Mouse (Mus musculus) midbrain, embryonic 14.5 days (tissue): Measurements from ENCODE around the gene Kcnip1. TPM values are rescaled to one million over a fixed set of nuclear protein-coding genes. Genes with fewer than 3 reads are reported as not detected.

Experiments
- ATAC-seq: fragments of 200-750 bp; cut with Nextera tagmentation; 2 replicates; pipeline ENCODE4 v1.8.0; 2017; ENCODE audit warnings: moderate number of reproducible peaks, moderate library complexity; ENCODE audit not compliant: low FRiP score, low TSS enrichment
- DNase-seq: peaks from one replicate; pipeline ENCODE4 v3.0.0-alpha.2; 2015
- H3K27ac ChIP-seq: fragments of 300-500 bp; sonication (generic); replicated peaks from 2 replicates; pipeline ENCODE4 v1.5.1; 2014; ENCODE audit warnings: mild to moderate bottlenecking, low read depth, low read length, moderate library complexity
- H3K27me3 ChIP-seq: fragments of 300-500 bp; sonication (generic); 2 replicates; pipeline ENCODE4 v1.6.1; 2014; ENCODE audit warnings: low read length, control low read depth, mixed read lengths; ENCODE audit not compliant: control insufficient read depth, insufficient read depth
- H3K36me3 ChIP-seq: fragments of 300-500 bp; sonication (generic); 2 replicates; pipeline ENCODE4 v1.6.1; 2014; ENCODE audit warnings: low read length, control low read depth; ENCODE audit not compliant: control insufficient read depth, insufficient read depth
- H3K4me1 ChIP-seq: fragments of 300-500 bp; sonication (generic); 2 replicates; pipeline ENCODE4 v1.6.1; 2014; ENCODE audit warnings: mild to moderate bottlenecking, antibody characterized with exemption, low read length, control low read depth; ENCODE audit not compliant: control insufficient read depth, insufficient read depth
- H3K4me2 ChIP-seq: fragments of 300-500 bp; sonication (generic); 2 replicates; pipeline ENCODE4 v1.6.1; 2014; ENCODE audit warnings: mild to moderate bottlenecking, low read length, moderate library complexity
- H3K4me3 ChIP-seq: fragments of 300-500 bp; sonication (generic); replicated peaks from 2 replicates; pipeline ENCODE4 v1.5.1; 2014; ENCODE audit warnings: low read depth, low read length
- H3K9ac ChIP-seq: fragments of 300-500 bp; sonication (generic); replicated peaks from 2 replicates; pipeline ENCODE4 v1.6.1; 2014; ENCODE audit warnings: mild to moderate bottlenecking, low read length, moderate library complexity
- H3K9me3 ChIP-seq: fragments of 300-500 bp; sonication (generic); 2 replicates; pipeline ENCODE4 v1.6.1; 2016; ENCODE audit warnings: low read length, control low read depth, mixed read lengths; ENCODE audit not compliant: control insufficient read depth
- WGBS: fragments of 180-500 bp; shearing (Covaris S2); extraction: QIAGEN DNeasy Blood & Tissue Kit; methylation state at CpG from one replicate; pipeline ENCODE4 v1.1.7; 2014; 5-methylcytosine and 5-hydroxymethylcytosine counted together
- polyA plus RNA-seq: library from polyadenylated mRNA; unstranded; fragments of >200 nt; fragmentation: Nextera tagmentation; extraction: Ambion mirVana; gene quantifications from 2 replicates; pipeline ENCODE4 v1.2.1, GENCODE M21; 2014

Gene Kcnip1
- polyA plus RNA-seq, 1 experiment from 2014 or later: 76.5 TPM

DNA sequence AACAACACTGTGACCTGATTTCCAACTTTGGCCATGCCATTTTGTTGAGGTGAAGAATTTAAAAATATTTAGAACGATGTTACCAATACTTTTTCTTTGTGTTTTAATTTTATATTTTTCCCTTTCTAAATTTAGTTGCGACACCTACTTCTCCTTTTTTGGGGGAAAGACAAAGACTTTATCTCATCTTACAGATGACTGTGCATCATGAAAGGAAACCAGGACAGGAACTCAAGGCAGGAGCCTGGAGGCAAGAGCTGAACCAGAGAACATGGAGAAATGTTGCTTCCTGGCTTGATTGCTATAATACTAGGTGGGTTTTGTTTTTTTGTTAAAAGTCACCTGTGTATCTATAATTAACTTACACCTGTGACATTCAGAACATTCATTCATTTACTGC lies 355.8 kb downstream of the Kcnip1 start:
- DNase-seq: no peak
- Histone ChIP-seq H3K27ac (no peak overlapping the region), H3K27me3 (no peaks in the 10 kb centered on the region), H3K36me3 (no peaks in the 10 kb centered on the region; the same call in 1 of the 2 replicates), H3K4me3 (no peak overlapping the region), H3K9ac (no peak overlapping the region), H3K4me1 (no peaks in the 10 kb centered on the region), H3K4me2 (no peak overlapping the region), H3K9me3 (peaks cover 5% of the 10 kb centered on the region; the same call in 1 of the 2 replicates)
- WGBS: 92% methylated on average over 2 of the region's 2 CpGs
- no peak for ATAC-seq

DNA sequence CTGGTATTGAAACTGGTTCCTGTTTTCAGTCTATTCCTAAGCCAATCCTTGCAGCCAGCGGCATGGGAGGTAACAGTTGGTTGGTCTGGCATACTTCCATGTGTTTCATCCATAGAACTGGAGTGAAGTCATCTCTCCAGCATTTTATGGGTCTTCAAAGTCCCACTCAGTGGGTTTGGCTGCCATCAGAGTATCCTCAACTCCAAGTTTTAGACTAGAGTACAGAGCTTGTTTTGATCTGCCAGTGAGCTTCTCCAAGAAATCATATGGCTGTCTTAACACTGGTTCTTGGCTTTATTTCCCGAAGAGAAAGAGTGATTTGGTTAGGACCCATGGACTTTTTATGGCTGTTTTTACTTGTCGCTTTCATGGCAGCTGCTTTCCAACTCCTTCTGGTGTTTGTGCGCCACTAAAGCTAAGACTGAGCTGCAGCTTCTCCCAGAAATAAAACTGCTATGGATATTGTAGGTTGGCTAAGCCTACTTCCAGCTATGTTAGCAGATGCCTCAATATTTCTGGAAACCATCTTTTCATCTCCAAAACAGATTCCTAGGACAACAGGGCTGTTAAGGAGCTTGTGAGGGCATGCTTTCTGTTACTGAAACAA lies 365.7 kb downstream of the Kcnip1 start:
- Histone ChIP-seq H3K9ac (no peak overlapping the region), H3K4me2 (no peak overlapping the region), H3K27me3 (no peaks in the 10 kb centered on the region), H3K4me3 (no peak overlapping the region), H3K9me3 (no peaks in the 10 kb centered on the region), H3K27ac (no peak overlapping the region), H3K4me1 (no peaks in the 10 kb centered on the region), H3K36me3 (no peaks in the 10 kb centered on the region)
- WGBS: 87% methylated on average over 4 of the region's 4 CpGs
- no peak for ATAC-seq
- no peak for DNase-seq

DNA sequence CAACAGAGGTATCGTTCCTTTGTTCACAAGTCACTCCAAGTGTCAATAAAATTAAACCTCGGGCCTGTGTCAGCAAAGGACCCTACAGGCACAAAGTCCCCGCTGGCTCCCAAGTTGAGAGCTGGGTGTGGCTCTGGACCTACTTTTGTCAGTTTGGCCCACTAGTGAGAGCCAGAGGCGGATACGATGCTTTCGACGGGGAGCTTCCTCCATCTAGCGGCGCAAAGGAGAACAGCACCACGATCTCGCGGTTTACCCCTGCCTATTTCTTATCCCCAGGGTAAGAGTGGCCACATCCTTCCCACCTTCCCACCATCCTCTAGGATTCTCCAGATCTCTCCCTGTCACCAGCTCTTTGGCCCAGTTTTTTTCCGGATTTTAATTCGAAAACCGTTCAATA lies 378.7 kb downstream of the Kcnip1 start:
- Histone ChIP-seq H3K4me1 (no peaks in the 10 kb centered on the region), H3K9me3 (no peaks in the 10 kb centered on the region), H3K4me3 (no peak overlapping the region), H3K27ac (no peak overlapping the region), H3K9ac (no peak overlapping the region), H3K36me3 (no peaks in the 10 kb centered on the region), H3K27me3 (no peaks in the 10 kb centered on the region), H3K4me2 (no peak overlapping the region)
- WGBS: 7% methylated on average over 15 of the region's 15 CpGs
- DNase-seq (peak; percentile 85), ATAC-seq (peak; percentile 71; the same call in 1 of the 2 replicates)

DNA sequence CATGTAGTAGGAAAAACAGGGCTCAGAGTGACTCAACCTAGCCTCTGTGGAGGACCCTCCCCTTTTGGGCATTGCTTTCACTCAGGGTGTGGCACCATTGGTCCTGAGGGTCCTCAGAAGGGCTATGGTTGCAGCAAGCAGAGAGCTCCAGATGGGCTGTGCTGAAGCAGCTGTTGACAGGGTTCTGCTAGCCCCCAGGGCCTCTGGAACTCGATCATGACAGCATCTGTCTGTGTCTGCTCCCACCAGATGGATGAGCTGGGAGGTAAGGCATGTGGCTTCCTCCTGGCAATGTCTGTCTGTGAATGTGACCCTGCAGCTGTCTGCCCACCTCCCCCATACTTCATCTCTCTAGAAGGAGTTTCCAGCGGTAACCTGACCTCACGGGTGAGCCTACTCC lies 385.2 kb downstream of the Kcnip1 start:
- 59% methylated on average over 3 of the region's 3 CpGs for whole genome bisulfite sequencing
- Histone ChIP-seq H3K36me3 (no peaks in the 10 kb centered on the region), H3K9ac (no peak overlapping the region), H3K4me3 (no peak overlapping the region), H3K27ac (no peak overlapping the region), H3K9me3 (no peaks in the 10 kb centered on the region), H3K27me3 (no peaks in the 10 kb centered on the region), H3K4me1 (no peaks in the 10 kb centered on the region), H3K4me2 (no peak overlapping the region)
- no peak for DNase-seq
- ATAC-seq: no peak

DNA sequence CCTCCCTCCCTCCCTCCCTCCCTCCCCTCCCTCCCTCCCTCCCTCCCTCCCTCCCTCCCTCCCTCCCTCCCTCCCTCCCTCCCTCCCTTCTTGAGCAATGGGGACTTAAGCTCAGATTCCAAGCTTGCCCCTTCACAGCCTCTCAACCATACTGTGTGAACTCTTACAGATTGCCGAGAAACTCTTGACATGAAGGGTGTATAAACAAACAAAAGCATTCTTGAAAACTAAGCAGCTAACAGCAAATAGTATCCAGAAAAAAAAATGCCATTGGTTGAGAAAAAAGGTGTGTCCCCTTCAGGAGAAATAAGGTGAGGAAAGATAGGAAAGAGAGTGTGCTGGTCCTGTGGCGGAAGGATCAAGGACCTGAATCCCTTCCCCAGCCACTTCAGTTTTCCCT lies 389.8 kb downstream of the Kcnip1 start:
- ATAC-seq: no peak
- 76% methylated on average over 2 of the region's 2 CpGs for whole genome bisulfite sequencing

GRCm38 (mm10) chr11:33598986-33599385 lies 394.0 kb downstream of the Kcnip1 start, which contains the start of gene D130052B06Rik:
Gene D130052B06Rik, plus strand, starts transcription at chr11:33599302.
- 85% methylated on average over 4 of the region's 4 CpGs for WGBS

More for the DNA sequence above, 389.8 kb downstream of the Kcnip1 start:
- Histone ChIP-seq H3K9me3 (no peaks in the 10 kb centered on the region), H3K27ac (no peak overlapping the region), H3K4me1 (no peaks in the 10 kb centered on the region), H3K4me2 (no peak overlapping the region), H3K4me3 (no peak overlapping the region), H3K36me3 (no peaks in the 10 kb centered on the region), H3K9ac (no peak overlapping the region), H3K27me3 (no peaks in the 10 kb centered on the region)
- no peak for DNase-seq

DNA sequence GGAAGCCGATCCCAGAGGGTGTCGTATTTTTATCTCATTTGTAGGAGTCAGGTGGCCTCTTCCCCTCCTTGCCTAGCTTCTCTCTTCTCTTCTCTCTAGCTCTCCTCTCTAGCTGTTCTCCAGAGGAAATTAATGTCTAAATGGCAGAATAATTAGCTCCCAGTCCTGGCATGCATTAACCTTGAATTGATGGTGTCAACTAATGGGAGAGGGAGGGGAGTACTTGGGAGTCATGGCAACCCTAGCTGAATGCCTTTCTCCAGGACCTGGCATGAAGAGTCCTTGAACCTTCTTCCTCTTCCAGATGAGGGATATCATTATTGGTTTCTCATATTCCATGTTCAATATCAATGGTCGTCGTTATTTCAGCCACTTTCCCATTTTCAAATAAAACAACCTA lies 396.3 kb downstream of the Kcnip1 start:
- H3K9me3 ChIP-seq: no peaks in the 10 kb centered on the region
- 92% methylated on average over 4 of the region's 4 CpGs for WGBS
- DNase-seq (no peak), ATAC-seq (no peak)
- no peaks in the 10 kb centered on the region for H3K4me1 ChIP-seq
- H3K27ac ChIP-seq: no peak overlapping the region
- no peak overlapping the region for H3K9ac ChIP-seq
- H3K36me3 ChIP-seq: no peaks in the 10 kb centered on the region
- H3K4me3 ChIP-seq: no peak overlapping the region
- H3K27me3 ChIP-seq: no peaks in the 10 kb centered on the region
- no peak overlapping the region for H3K4me2 ChIP-seq

More at GRCm38 (mm10) chr11:33598986-33599385, 394.0 kb downstream of the Kcnip1 start, which contains the start of gene D130052B06Rik:
- Histone ChIP-seq H3K4me3 (no peak within 1 kb of the TSS), H3K4me2 (no peak within 1 kb of the TSS), H3K9me3 (no peaks in the 10 kb centered on the region), H3K27me3 (no peaks in the 10 kb centered on the region), H3K4me1 (no peaks in the 10 kb centered on the region), H3K9ac (no peak within 1 kb of the TSS), H3K27ac (no peak within 1 kb of the TSS), H3K36me3 (no peaks in the 10 kb centered on the region)
- DNase-seq: no peak
- ATAC-seq: no peak

- Histone ChIP-seq H3K4me2 (no peak overlapping the region), H3K4me1 (no peaks in the 10 kb centered on the region), H3K9me3 (no peaks in the 10 kb centered on the region), H3K36me3 (no peaks in the 10 kb centered on the region), H3K9ac (no peak overlapping the region), H3K27ac (no peak overlapping the region), H3K4me3 (no peak overlapping the region), H3K27me3 (no peaks in the 10 kb centered on the region)
- WGBS: 84% methylated on average over 4 of the region's 4 CpGs
- DNase-seq (no peak), ATAC-seq (no peak)
Observed at GRCm38 (mm10) chr11:33592826-33593225, 400.1 kb downstream of the Kcnip1 start.

- Histone ChIP-seq H3K27me3 (no peaks in the 10 kb centered on the region), H3K36me3 (no peaks in the 10 kb centered on the region), H3K9me3 (no peaks in the 10 kb centered on the region), H3K9ac (no peak overlapping the region), H3K4me2 (no peak overlapping the region), H3K4me3 (no peak overlapping the region), H3K4me1 (no peaks in the 10 kb centered on the region), H3K27ac (no peak overlapping the region)
- no peak for ATAC-seq
- DNase-seq: no peak
- WGBS: 91% methylated on average over 3 of the region's 3 CpGs
Observed at GRCm38 (mm10) chr11:33590771-33591170, 402.2 kb downstream of the Kcnip1 start.
